Mouse (Mus musculus): ENCODE results near the gene Lrp11. TPM values are rescaled to one million over a fixed set of nuclear protein-coding genes. Genes with fewer than 3 reads are reported as not detected.

The Lrp11 gene
- polyA plus RNA-seq, 1 experiment: 7.9 TPM

DNA sequence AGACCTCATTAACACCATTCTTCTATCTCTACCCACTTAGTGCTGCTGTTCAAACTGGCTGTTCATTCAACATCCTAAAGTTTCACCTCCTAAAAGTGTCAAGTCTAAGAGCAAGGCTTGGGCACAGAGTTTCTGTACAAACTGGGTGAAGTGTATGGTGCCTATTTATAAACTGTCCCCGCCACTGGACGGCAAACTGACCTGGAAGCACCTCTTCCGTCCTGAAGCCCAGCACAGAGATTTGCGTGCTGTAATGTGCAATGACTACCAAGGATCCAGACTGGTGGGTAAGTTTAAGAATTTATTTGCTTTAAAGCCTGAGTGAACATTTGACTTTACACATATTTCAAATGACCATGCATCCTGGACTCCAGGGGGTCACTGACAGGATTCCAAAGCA, 39.5 kb downstream of the Lrp11 start:
- no peak overlapping the region for H3ac ChIP-seq (ENCODE audit: control insufficient read depth, insufficient read length, low read depth)
- no peaks in the 10 kb centered on the region for H3K79me2 ChIP-seq (ENCODE audit: control insufficient read depth, insufficient read depth)
- no peak overlapping the region for H3K4me3 ChIP-seq (ENCODE audit: insufficient read depth, poor library complexity, severe bottlenecking)
- H3K79me3 ChIP-seq (ENCODE audit: low read depth): no peaks in the 10 kb centered on the region
- TF ChIP-seq CEBPB (IDR thresholded peaks at IDR 0.05; ENCODE audit: low read depth): no peak
- no peak for TF ChIP-seq FOSL1 (IDR thresholded peaks at IDR 0.05; ENCODE audit: insufficient read depth, low read length, poor library complexity, severe bottlenecking)
- TF ChIP-seq CTCF (IDR thresholded peaks at IDR 0.05; ENCODE audit: control insufficient read depth, insufficient read depth, insufficient read length): no peak
- no peak for TF ChIP-seq MAX (IDR thresholded peaks at IDR 0.05)
- TF ChIP-seq USF1 (IDR thresholded peaks at IDR 0.05; ENCODE audit: low read depth): no peak
- no peak for TF ChIP-seq MYOD1 (IDR thresholded peaks at IDR 0.05; ENCODE audit: control insufficient read depth, insufficient read length, low read depth)
- no peak for TF ChIP-seq MYOG (IDR thresholded peaks at IDR 0.05; ENCODE audit: control insufficient read depth, extremely low read depth, insufficient read length)
- H3K36me3 ChIP-seq (ENCODE audit: control insufficient read depth, insufficient read depth): peaks cover 64% of the 10 kb centered on the region
- H3K27me3 ChIP-seq (ENCODE audit: control insufficient read depth, insufficient read depth, insufficient read length): no peaks in the 10 kb centered on the region

DNA sequence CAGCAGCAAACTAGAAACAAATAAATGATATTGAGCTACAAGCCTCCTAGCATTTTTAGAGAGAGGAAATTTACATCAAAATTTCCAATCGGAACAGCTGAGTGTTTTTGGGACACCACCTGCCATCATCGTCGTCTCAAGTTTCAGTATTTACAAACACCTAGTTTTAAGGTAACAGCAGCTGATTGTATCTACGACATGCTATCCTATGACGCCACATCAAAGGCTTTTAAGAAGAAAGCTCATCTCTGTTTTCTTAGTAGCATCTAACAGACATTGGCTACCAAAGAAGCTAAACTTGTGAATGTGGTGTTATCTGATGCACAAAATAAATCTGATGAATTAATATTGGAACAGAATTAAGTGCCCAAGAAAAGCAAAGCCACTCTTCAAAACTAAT, 40.7 kb downstream of the Lrp11 start:
- no peak overlapping the region for H3ac ChIP-seq (ENCODE audit: control insufficient read depth, insufficient read length, low read depth)
- H3K4me3 ChIP-seq (ENCODE audit: insufficient read depth, poor library complexity, severe bottlenecking): no peak overlapping the region
- H3K79me3 ChIP-seq (ENCODE audit: low read depth): no peaks in the 10 kb centered on the region
- H3K36me3 ChIP-seq (ENCODE audit: control insufficient read depth, insufficient read depth): peaks cover 64% of the 10 kb centered on the region
- H3K79me2 ChIP-seq (ENCODE audit: control insufficient read depth, insufficient read depth): no peaks in the 10 kb centered on the region
- TF ChIP-seq CEBPB (IDR thresholded peaks at IDR 0.05; ENCODE audit: low read depth): no peak
- no peak for TF ChIP-seq FOSL1 (IDR thresholded peaks at IDR 0.05; ENCODE audit: insufficient read depth, low read length, poor library complexity, severe bottlenecking)
- TF ChIP-seq MAX (IDR thresholded peaks at IDR 0.05): no peak
- no peak for TF ChIP-seq MYOG (IDR thresholded peaks at IDR 0.05; ENCODE audit: control insufficient read depth, extremely low read depth, insufficient read length)
- TF ChIP-seq USF1 (IDR thresholded peaks at IDR 0.05; ENCODE audit: low read depth): no peak
- no peak for TF ChIP-seq CTCF (IDR thresholded peaks at IDR 0.05; ENCODE audit: control insufficient read depth, insufficient read depth, insufficient read length)
- no peak for TF ChIP-seq MYOD1 (IDR thresholded peaks at IDR 0.05; ENCODE audit: control insufficient read depth, insufficient read length, low read depth)
- H3K27me3 ChIP-seq (ENCODE audit: control insufficient read depth, insufficient read depth, insufficient read length): no peaks in the 10 kb centered on the region

DNA sequence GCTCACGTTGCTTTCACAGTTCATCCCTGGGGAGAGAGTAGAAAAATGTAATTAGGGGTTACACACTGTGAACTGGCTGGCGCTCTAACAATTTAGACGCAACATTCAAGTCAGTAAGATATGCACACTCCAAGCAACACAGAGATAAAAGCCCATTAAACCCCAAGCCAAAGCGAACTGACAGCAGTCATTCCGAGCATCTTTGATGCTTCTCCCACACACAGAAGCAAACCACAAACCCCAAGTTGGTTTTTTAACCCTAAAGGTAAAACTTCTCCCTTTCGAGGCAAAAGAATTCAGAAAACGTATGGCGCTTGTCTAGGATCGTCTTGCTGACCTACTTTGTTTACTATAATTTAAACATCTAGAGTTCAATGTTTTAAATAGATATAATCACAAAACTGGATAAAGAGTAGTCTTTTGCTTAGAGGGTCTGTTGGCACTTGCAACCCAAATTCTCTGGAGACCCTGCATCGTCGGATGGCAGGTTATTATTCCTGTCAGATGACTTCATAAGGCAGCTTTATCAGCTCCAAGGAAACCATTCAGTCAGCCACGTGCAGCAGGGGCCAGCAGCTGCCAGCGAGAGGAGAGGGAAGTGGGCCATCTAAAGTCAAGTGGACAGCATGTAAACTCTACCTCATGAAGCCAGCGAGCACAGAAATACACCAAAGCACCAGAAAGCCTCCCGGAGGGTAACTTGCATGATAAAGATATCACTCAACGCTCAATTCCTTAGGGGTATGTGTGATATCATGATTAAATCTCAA, 41.5 kb downstream of the Lrp11 start:
- H3K27me3 ChIP-seq (ENCODE audit: control insufficient read depth, insufficient read depth, insufficient read length): no peaks in the 10 kb centered on the region
- TF ChIP-seq CEBPB (IDR thresholded peaks at IDR 0.05; ENCODE audit: low read depth) (no peak), MAX (IDR thresholded peaks at IDR 0.05) (no peak), FOSL1 (IDR thresholded peaks at IDR 0.05; ENCODE audit: insufficient read depth, low read length, poor library complexity, severe bottlenecking) (no peak), MYOD1 (IDR thresholded peaks at IDR 0.05; ENCODE audit: control insufficient read depth, insufficient read length, low read depth) (no peak), USF1 (IDR thresholded peaks at IDR 0.05; ENCODE audit: low read depth) (no peak), MYOG (IDR thresholded peaks at IDR 0.05; ENCODE audit: control insufficient read depth, extremely low read depth, insufficient read length) (no peak)
- no peaks in the 10 kb centered on the region for H3K79me2 ChIP-seq (ENCODE audit: control insufficient read depth, insufficient read depth)

DNA sequence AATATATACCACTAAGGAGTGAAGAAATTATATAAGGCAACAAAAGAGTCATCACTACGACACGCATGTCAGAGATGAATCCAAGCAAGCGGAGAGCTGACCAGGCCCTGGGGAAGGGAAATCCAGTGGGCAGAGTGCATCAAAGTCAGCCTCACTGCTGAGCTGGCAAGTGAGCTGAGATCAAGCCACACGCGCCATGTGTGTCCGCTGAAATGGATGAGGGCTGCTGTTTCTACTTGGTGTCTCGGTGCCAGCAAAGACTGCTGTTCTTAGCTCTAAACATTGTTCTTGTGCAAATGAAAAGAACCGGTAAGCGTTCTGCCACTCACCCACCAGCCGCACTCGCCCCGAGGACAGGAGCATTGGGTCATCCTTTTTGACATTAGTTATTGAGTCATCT, 50.8 kb downstream of the Lrp11 start:
- Histone ChIP-seq H3K4me3 (ENCODE audit: insufficient read depth, poor library complexity, severe bottlenecking) (no peak overlapping the region), H3K27me3 (ENCODE audit: control insufficient read depth, insufficient read depth, insufficient read length) (no peaks in the 10 kb centered on the region), H3K79me2 (ENCODE audit: control insufficient read depth, insufficient read depth) (no peaks in the 10 kb centered on the region), H3K36me3 (ENCODE audit: control insufficient read depth, insufficient read depth) (peaks cover 72% of the 10 kb centered on the region), H3K79me3 (ENCODE audit: low read depth) (no peaks in the 10 kb centered on the region), H3ac (ENCODE audit: control insufficient read depth, insufficient read length, low read depth) (no peak overlapping the region)
- TF ChIP-seq FOSL1 (IDR thresholded peaks at IDR 0.05; ENCODE audit: insufficient read depth, low read length, poor library complexity, severe bottlenecking): no peak
- TF ChIP-seq MYOD1 (IDR thresholded peaks at IDR 0.05; ENCODE audit: control insufficient read depth, insufficient read length, low read depth): no peak
- TF ChIP-seq MYOG (IDR thresholded peaks at IDR 0.05; ENCODE audit: control insufficient read depth, extremely low read depth, insufficient read length): no peak
- TF ChIP-seq MAX (IDR thresholded peaks at IDR 0.05): no peak
- TF ChIP-seq USF1 (IDR thresholded peaks at IDR 0.05; ENCODE audit: low read depth): no peak

More for the DNA sequence above, 41.5 kb downstream of the Lrp11 start:
- peaks cover 64% of the 10 kb centered on the region for H3K36me3 ChIP-seq (ENCODE audit: control insufficient read depth, insufficient read depth)
- H3ac ChIP-seq (ENCODE audit: control insufficient read depth, insufficient read length, low read depth): no peak overlapping the region
- no peaks in the 10 kb centered on the region for H3K79me3 ChIP-seq (ENCODE audit: low read depth)
- H3K4me3 ChIP-seq (ENCODE audit: insufficient read depth, poor library complexity, severe bottlenecking): no peak overlapping the region

DNA sequence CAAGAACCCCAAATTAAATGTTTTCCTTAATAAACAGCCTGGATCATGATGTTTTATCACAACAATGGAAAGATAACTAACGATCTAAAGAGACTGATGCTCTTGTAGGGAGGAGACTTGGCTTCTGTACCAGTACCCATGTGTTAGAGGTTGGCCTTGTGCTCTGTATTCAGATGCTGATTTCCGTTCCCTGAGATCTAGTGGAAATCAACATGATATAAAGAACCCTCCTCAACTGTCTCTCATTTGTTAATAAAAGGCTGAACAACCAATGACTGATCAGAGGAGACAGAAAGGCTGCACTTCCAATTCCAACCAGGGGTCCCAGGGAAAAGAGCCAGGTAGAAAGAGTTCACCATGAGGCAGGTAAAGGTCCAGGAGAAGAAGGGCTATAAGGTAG, 56.3 kb downstream of the Lrp11 start:
- no peak overlapping the region for H3ac ChIP-seq (ENCODE audit: control insufficient read depth, insufficient read length, low read depth)
- H3K4me3 ChIP-seq (ENCODE audit: insufficient read depth, poor library complexity, severe bottlenecking): no peak overlapping the region
- TF ChIP-seq USF1 (IDR thresholded peaks at IDR 0.05; ENCODE audit: low read depth) (no peak), CTCF (IDR thresholded peaks at IDR 0.05; ENCODE audit: control insufficient read depth, insufficient read depth, insufficient read length) (no peak), FOSL1 (IDR thresholded peaks at IDR 0.05; ENCODE audit: insufficient read depth, low read length, poor library complexity, severe bottlenecking) (no peak), MYOD1 (IDR thresholded peaks at IDR 0.05; ENCODE audit: control insufficient read depth, insufficient read length, low read depth) (no peak), MYOG (IDR thresholded peaks at IDR 0.05; ENCODE audit: control insufficient read depth, extremely low read depth, insufficient read length) (no peak), MAX (IDR thresholded peaks at IDR 0.05) (no peak), CEBPB (IDR thresholded peaks at IDR 0.05; ENCODE audit: low read depth) (no peak)
- H3K79me2 ChIP-seq (ENCODE audit: control insufficient read depth, insufficient read depth): peaks cover 18% of the 10 kb centered on the region
- peaks cover 15% of the 10 kb centered on the region for H3K79me3 ChIP-seq (ENCODE audit: low read depth)
- no peaks in the 10 kb centered on the region for H3K27me3 ChIP-seq (ENCODE audit: control insufficient read depth, insufficient read depth, insufficient read length)
- H3K36me3 ChIP-seq (ENCODE audit: control insufficient read depth, insufficient read depth): peaks cover 69% of the 10 kb centered on the region

Measured in C2C12 (cell line).